Mouse (Mus musculus): Measurements from ENCODE around the gene Ywhag.
A peak's percentile ranks its signal among the peaks of the same experiment; 100 is the strongest.

Ywhag gene

DNA sequence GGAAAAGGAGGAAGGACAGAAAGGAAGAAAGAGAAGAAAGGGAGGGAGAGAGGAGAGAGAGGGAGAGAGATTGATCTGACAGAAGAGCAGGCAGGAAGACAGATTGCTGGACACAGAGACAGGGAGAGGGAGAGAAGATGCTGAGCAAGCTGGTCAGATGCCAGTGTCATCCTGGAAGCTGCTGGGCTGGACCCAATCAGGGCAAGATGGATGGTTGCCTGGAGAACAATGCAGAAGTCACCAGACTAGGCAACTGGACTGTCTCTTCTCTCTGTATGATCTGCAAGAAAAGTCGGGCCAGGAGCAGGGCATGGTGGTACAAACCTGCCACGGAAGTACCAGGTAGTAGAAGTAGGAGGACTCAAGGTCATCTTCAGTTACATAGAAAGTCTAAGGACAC is 18.4 kb upstream of the Ywhag start:
- no peak for DNase-seq (ENCODE audit: extremely low spot score, low read depth, low spot score)

DNA sequence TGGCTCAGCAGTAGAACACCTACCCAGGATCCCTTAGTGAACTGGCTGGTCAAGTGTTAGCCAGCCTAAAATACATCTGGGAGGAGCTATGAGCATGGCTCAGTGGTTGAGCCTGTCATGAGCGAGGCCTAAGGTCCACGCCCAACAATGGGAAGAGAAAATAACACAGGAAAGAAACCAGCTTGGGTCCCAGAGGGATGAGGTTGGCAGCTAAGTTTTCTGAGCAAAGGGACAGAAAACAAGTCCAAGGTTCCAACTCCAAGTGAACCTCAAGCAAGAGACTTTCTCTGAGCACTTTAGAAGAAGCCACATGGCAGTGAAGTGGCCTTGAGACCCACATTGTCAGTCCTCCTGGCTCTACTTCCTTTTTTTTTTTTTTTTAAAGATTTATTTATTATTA is 17.2 kb upstream of the Ywhag start:
- no peak for DNase-seq (ENCODE audit: extremely low spot score, low read depth, low spot score)

DNA sequence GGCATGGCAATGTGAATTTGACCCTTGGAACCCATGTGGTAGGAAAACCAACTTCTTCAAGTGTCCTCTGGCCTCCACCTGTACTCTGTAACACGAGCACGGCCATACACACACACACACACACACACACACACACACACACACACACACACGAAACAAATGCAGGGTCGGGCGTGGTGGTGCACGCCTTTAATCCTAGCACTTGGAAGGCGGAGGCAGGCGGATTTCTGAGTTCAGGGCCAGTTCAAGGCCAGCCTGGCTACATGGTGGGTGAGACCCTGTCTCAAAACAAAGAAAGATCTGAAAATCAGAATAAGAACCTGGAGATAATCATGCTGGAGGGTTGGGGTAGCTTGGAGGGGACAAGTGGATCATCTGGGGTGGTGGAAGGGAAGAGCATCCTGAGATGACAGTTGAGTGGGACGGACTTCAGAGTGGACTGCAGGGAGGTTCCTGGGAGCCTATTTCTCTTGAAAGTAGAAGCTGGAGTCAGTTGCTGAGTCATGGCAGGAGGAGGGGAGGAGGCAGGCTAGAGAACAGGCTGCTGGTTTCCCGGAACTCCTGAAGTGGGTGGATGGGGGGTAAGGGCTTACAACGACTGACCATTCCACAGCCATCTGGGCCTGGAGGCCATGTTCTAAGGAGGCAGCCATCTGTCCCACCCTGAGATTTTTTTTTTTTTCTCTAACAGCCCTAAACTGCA is 16.4 kb upstream of the Ywhag start:
- DNase-seq (ENCODE audit: extremely low spot score, low read depth, low spot score), result no peak

DNA sequence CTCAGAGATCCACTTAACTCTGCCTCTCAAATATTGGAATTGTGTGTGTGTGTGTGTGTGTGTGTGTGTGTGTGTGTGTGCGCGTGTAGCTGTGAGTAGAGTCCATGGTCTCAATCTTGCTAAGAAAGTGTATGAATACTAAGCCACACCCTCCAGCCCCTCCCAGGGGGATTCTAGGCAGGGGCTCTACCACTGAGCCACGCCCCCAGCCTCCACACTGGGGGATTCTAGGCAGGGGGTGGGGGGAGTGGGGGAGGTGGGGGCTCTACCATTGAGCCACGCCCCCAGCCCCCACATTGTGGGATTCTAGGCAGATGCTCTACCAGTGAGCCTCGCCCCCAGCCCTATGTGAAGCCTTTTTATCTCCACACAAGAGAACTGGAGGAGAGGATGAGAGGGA is 12.2 kb upstream of the Ywhag start:
- no peak for DNase-seq (ENCODE audit: extremely low spot score, low read depth, low spot score)

DNA sequence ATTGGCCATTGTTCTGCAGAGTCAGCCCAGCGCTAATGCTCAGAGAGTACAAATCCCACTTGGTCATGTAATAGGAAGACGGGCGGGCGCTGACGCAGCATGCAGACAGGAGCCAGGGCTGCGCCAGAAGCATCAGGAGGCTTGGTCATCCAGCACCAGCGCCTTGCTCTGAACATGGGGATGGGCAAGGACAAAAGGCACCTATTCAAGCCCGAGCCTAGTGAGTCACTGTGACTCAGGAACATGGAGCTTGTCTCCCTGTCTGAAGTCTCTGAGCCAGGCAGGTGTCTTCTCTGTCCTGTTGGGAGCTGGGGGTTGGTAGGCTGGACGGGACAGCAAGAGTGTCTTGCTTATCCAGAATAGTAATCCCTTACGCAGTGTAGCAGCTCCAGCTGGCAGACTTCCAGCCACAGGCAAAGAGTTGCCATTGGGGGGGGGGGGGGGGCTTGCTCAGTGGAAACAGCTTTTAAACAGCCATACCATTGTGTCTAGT is 11.5 kb upstream of the Ywhag start:
- no peak for DNase-seq (ENCODE audit: extremely low spot score, low read depth, low spot score)

DNA sequence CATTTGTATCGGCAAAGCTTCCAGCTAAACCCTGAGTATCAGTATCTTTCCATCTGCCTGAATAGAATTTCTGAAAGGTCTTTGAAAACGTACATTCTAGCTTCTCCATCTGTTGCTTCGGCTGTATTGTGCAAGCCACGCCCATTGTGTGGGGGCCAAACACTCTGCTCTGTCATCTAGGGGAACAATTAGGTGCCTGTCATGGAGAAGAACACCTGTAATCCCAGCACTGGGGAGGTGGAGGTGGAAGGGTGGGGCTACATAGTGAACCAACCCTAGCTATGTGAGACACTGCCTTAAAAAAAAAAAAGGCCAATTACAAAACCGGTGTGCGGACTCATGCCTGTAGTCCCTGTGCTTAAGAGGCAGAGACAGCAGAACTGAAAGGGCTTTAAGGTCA is 8.3 kb upstream of the Ywhag start:
- DNase-seq (ENCODE audit: extremely low spot score, low read depth, low spot score), result no peak

DNA sequence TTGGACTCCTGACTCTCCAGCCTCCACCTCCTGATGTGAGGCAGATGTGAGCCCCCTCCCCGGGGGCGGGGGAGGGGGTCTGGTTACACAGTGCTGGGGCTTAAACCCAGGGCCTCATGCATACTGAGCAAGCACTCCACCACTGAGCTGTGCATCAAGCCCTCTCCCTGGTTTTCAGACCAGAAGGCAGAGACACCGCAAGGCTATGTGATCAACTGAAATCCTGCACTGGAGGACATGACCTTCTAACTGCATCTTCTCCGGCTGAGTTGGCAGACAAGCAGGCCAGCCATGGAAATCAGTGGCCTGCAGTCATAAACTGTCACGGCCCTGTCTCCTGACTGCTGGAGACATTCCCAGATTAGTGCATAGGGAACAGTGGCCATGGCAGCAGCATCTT is 6.2 kb upstream of the Ywhag start:
- DNase-seq (ENCODE audit: extremely low spot score, low read depth, low spot score), result no peak

DNA sequence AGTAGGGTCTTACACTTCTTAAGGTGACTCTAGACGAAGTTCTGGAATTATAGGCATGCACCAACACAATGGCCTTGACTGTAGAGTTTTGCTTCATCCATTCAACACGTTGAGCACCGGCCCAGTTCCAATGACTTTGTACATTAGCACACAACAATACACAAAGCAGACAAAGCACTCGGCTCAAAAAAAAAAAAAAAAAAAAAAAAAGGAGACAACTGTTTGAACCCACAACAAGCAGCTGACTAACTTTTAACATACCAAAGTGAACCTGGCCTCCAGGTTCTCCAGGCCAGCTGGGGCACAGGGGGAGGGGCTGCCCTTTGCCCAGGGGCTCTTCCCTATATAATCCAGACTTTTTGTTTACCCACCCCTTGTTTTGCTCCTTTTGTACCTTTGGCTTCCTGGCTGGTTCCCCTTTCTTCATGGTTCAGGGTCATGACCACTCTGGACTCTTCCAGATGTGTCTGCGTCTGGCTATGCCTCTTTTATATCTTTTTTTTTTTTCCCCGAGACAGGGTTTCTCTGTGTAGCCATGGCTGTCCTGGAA is 1.3 kb upstream of the Ywhag start:
- DNase-seq (ENCODE audit: extremely low spot score, low read depth, low spot score), result no peak

DNA sequence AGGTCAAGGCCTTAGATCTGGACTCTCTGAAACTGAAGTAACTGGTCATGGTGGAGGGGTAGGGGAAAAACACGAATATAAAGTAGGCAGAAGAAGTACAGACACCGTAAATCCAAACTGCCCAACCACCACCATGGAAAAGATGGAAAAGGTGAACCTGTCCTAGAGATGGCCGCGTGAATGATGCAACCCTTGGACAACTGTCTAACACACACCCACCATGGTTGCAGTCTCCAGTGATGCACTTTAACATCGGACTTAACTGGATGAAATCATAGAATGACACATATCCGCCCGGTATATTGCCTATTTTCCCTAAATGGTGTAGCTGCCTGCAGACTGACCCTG is 734 bp upstream of the Ywhag start:
- no peak for DNase-seq (ENCODE audit: extremely low spot score, low read depth, low spot score)

DNA sequence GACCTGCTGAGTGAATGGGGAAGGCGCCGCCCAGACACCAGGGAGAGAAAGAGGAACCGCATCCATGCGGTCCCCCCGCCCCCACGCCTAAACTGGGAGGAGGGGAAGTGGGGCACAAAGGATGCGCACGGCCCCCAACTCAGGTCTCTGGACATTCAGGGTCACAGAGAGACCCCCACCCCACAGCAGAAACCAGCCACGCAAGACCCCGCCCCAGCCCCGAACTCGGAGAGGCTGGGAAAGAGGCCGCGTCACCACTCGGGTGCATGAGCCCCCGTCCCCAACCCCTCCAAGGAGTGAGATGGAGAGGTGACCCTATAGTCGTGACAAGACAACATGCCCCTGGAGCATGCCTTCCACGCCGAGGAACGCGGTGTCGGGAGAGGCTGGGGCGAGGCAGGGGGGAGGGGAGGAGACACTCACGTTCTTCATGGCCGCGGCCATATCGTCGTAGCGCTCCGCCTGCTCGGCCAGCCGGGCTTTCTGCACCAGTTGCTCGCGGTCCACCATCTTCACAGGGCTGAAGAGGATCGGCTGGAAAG is 445 bp downstream of the Ywhag start:
- DNase-seq (ENCODE audit: extremely low spot score, low read depth, low spot score), result peak; percentile 24

DNA sequence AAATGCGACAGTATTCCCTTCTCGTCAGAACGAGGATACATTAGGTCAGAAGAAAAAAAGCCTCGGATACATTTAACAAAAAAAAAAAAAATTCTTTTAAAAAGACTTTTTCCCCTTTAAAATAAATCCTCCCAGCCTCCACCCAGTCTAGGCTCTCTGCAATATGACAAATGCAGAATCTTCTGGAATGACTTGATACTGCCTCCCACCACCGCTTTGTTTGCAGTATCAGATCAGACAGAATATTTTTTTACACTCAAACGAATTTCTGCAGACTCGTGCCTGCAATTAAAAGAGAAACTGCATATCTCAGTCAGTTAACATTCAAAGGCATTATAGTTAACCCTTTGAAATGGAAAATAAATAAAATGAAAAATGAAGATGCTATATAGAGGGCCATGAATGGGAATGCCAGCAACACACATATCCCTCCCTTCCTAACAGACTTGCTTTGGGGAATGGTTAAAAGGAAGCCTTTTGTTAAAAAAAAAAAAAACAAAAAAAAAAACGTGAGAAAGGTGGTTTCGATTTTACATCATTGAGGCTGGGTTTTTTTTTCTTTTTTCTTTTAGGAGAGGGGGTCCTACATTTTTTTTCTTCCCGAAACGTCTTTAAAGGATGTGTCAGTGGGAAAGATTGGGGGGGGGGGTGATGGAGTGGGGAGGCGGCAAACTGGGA is 1.1 kb downstream of the Ywhag start:
- DNase-seq (ENCODE audit: extremely low spot score, low read depth, low spot score), result no peak

DNA sequence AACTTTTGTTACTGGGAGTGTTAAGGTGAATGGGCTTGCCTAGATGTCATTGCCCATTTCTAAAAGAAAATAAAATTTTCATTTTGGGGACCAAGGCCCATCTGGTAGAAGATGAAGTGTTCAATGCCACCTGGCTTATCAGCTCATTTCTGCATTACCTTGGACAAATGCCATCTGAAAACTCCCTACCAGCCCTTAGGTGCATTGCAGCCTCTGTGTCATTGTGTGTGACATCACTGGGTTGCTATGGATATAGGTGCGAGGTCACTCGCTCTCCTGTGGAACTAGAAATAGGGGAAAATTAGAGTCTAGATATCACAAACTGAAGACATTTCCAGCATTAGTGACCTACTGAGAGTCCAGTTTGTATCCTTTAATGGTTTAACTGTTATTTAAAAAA is 2.1 kb downstream of the Ywhag start:
- no peak for DNase-seq (ENCODE audit: extremely low spot score, low read depth, low spot score)

DNA sequence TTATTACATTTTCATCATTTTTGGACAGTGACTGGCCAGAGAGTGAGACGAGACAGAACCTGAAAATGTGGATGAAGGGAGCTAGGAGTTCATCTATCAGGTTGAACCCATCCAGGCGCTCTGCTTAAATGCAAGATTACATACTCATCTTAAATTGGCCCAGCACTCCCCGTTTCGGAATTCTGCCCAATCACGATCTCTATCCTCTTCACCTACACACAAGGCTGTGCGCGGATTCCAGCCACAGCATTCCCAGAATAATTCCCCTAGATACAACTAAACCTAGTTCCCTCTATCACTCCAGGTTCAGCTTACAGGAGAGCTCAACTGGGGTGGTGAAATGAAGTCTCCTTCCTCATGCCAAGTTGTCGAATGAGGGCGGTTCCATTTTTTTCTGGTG is 2.9 kb downstream of the Ywhag start:
- DNase-seq (ENCODE audit: extremely low spot score, low read depth, low spot score), result no peak

DNA sequence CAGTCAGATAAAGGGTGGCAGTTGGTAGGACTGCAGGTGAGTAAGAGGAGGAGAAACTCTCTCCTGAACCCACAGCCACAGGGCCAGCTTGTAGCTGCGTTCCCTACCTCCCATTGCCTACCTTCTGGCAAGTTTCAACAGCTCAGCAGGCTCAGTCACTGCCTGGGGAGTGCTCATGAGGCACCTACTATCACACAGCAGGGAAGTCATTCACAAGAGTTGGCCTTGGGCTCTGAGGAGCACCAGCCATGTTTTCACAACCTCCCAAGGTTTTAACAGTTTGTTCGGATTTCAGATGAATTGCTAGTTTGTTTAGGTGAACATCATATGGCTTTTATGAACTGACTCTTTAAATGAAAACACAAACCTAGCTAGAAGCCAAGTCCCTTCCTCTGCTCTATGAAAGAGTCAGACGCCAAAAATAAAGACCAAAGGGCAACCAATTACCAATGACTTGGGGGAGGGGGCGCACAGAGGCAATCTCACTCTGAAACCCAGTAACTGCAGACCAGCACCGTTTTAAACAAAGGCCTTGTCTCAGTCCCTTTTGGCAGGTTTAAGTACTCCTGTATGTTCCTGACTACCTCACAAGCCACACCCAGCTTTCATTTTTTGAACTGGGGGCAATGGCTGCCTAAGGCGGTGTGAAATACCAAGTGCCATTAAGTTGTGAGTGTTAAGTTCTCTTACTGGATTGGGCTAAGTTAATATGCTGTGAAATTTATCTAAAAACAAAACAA is 4.6 kb downstream of the Ywhag start:
- DNase-seq (ENCODE audit: extremely low spot score, low read depth, low spot score), result no peak

DNA sequence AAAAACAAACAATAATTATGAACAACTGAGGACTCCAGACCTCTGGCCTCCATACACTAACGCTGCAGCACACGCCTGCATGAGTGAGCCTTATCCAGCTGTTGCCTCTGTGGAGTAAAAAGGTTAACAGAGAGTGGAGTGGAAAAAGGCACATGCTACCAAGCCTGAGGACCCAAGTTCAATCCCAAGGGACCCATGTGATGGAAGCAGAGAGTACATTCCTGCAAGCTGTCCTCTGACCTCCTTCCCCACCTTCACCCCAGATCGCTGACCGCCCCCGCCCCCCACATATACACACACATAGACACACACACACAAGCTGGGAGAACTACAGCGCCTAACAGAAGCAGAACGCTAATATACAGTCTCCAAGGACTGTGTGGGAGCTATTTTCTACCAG is 10.5 kb downstream of the Ywhag start:
- no peak for DNase-seq (ENCODE audit: extremely low spot score, low read depth, low spot score)

DNA sequence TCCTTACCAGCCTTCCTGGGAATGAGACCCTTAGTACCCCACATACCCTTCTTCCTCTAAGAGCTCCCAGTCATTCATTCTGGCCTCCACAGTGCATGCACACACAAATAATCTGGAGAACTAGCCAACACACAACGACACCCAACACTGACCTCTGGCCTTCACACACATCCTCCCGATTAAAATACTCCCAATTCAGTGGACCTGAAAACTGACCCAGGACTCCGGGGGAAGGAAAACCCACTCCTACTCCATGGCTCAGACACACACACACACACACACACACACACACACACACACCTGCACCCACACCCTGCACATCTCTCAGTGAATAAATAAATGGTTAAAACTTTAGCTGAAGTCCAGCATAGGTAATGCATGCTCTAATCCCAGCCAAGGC is 14.5 kb downstream of the Ywhag start:
- DNase-seq (ENCODE audit: extremely low spot score, low read depth, low spot score), result no peak

DNA sequence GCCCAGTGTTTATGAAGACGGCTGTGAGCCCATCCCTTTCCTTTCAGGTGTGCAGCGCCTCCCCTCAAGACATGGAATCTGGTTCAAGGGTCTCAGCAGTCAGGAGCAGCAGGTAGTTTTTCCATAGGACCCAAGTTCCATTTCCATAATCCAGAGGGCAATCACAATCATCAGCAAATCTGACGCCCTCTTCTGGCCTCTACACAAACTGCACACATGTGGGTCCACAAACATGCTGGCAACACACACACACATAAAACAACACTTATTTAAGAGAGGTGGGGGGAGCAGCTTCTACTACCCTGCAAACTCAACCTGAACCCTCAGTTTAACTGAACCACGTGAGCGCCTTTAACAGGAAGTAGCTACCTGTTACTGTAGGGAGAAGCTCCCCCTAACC is 15.8 kb downstream of the Ywhag start:
- DNase-seq (ENCODE audit: extremely low spot score, low read depth, low spot score), result no peak

DNA sequence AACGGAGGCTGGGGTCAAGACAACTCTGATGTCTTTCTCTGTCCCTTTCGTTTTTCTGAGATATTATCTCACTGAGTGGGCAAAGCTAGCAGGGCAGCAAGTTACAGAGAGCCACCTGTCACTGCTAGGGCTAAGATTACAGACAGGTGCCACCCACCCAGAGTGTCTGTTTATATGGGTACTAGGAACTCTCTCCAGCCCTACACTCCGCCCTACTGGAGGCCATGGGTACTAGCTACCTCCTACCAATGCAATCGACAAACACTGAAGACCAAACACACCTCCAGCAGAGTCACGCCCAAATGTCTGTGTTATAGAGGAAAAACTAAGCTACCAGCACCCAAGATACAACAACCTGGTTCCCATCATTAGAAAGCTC is 16.4 kb downstream of the Ywhag start:
- no peak for DNase-seq (ENCODE audit: extremely low spot score, low read depth, low spot score)

DNA sequence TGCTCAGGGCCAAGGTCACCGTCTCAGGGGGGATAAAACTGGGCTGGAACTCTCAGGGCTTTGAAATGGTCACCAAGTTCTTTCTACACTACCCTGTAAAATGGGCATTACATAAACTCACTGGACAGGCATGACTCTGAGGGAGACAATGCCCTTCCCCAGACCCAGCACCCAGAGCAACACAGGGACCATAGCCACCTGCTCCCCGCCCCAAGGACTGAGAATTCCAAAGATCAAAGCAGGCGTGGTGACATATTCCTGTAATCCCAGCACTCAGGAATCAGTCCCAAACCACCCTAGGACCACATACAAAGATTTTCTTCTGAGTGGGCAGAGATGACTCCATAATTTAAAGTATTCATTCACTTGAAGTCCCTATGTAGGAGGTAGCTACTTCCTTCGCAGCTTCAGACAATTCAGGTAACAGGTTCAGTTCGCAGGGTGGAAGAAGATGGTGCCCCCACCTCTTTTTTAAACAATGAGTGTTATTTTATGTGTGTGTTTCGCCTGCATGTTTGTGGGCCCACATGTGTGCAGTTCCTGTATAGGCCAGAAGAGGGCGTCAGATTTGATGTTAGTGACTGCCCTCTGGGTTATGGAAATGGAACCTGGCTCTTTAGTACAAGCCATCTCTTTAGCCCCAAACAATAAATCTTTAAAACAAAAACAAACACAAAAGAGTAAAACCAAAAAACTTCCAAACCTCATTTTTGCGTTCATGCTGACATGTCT is 16.9 kb downstream of the Ywhag start:
- DNase-seq (ENCODE audit: extremely low spot score, low read depth, low spot score), result no peak

DNA sequence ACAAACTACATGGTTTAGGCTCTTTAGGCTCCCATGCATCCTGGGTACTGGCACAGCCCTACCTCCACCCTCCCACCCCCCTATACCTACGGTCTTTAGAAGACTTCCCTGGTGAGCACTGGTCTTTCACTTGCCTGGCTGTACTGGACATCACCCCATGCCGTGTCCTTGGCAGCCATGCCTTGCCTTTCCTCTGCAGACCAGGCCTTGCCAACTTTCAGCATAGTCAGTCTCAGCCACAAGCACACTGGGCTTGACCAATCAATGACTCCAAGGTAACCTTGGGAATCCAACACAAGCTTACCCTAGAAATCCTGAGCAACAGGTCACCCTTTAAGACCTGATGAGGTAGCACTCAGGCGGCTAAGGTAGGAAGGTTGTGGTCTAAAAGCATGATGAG is 17.8 kb downstream of the Ywhag start:
- DNase-seq (ENCODE audit: extremely low spot score, low read depth, low spot score), result no peak

DNA sequence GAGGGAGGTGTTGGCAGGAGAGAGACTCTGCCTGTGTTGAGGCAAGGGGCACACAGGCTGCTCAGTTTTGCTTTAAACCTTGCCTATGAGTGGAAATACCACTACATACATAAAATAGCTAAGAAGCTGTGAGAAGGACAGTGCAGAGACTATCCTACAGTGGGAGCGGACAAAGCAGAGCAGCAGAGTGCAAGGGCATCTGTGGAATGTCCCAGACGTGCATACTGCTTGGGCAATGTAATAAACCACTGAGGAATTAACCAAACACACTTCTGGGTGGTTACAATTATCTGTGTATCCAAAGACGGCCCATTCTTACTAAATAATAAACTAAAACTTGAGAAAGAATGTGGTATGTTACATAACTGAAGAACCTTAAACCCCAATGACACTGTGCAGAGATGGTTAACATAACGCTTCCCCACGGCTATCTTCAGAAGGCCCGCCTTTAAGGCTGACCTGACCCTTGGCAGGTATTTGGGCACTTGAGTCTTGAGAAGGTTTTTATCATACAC is 18.3 kb downstream of the Ywhag start:
- no peak for DNase-seq (ENCODE audit: extremely low spot score, low read depth, low spot score)

Data from hindlimb bud, embryonic 11.5 days (tissue).